Mouse (Mus musculus): Measurements from ENCODE around the gene Hmgb4. TPM values are rescaled to one million over a fixed set of nuclear protein-coding genes. Genes with fewer than 3 reads are reported as not detected.

The Hmgb4 gene
- not detected for total RNA-seq (2021)

DNA sequence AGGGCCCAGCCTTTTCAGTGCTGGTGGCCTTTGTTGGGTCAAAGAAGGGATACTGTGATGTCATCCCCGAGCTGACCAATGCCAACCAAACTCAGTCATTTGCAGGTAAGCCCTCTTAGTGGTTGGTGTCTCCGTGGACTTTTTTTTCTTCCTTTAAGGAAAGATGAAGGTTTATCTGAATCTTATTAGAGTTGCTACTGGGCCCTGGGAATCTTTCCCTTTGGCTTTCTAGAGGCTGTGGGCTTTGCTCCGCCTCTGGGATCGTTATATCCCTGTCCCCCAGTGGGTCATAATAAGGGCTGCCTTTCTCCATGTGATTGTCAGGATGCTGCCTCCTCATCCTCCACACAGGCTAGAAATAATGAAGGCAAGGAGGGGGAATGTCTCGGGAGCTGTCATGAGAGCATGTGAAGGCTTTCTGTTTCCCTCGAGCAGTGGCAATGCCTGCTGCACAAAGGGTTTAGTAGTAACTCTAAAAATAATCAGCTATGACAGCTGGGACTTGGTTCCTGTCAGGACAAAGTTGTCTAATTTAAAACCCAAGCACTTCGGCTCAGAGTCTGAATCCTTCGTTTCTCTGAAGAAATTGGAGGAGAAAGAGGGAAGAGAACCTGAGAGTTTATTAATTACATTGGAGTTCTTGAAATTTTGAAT, at the start of gene Hmgb4:
TSS of gene Hmgb4 (minus strand) at position 51 of the 654 bp plus-strand sequence.
- DNase-seq (ENCODE audit: low spot score), result no peak

DNA sequence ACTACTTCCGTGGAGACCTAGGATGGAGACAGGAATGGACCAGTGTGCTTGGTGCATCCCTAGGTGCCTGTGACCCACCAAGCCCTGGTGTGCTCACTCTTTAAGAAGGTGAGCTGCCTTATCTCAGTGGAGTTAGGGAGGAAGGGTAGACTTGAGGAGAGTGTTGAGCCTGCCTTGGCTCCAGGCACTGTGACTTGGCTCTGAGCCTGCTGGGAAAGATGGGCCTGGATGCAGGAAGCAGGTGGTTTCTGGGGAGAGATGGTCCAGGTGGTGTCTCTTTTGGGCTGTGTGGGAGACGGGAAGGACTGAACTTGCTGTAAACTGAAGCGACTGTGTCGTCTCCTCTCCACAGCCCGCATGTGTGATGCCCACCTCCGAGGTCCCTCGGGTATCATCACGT, 45.3 kb upstream of the Hmgb4 start:
- intact Hi-C loops (cut with DNase I), result no loop called here
- DNase-seq (ENCODE audit: low spot score), result no peak

More for the DNA sequence above, at the start of gene Hmgb4:
- intact Hi-C loops (cut with DNase I), result no loop called here

GRCm38 (mm10) chr4:128304049-128304448, 43.3 kb upstream of the Hmgb4 start:
- DNase-seq (ENCODE audit: low spot score), result no peak
- intact Hi-C loops (cut with DNase I), result no loop called here

DNA sequence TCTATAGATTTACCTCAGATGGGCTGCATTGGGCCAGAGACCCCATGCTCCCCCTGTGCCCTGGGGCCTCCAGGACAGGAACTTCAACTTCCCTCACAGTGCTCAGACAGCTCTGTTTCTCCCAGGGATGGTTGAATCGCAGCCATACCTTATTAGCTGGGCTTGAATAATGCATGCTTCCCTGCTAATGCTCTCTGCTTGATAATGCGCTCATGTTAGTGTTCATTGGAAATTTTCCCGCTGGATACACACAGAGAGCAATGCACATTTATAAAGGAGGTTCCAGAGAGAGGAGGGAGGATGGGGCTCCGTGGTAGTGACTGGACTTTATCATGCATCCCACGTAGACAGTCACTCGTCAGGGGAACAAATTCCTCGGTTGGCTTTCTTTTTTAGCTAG, 27.3 kb upstream of the Hmgb4 start:
- intact Hi-C loops (cut with DNase I), result no loop called here
- no peak for DNase-seq (ENCODE audit: low spot score)

DNA sequence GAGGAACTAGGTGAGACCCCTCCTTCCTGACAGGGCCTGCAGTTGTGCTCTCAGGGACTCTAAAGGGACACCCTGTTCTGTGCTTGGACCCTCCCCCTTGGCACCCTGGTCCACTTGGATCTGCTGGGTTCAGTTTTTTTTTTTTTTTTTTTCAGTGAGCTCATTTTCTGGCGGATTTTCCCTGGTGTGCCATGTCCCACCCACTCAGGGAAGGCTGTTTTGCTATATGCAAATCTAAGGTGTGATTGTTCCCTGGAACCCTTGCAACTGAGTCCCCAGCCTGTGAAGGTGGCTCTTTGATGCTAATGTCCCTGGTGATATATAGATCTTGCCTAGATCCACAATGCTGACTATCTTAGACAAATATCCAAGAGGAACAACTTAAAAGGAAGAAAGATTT, 24.3 kb upstream of the Hmgb4 start:
- intact Hi-C loops (cut with DNase I), result no loop called here
- no peak for DNase-seq (ENCODE audit: low spot score)

GRCm38 (mm10) chr4:128275586-128275985, 14.8 kb upstream of the Hmgb4 start:
- no peak for DNase-seq (ENCODE audit: low spot score)
- intact Hi-C loops (cut with DNase I), result no loop called here

- DNase-seq (ENCODE audit: low spot score), result no peak
- intact Hi-C loops (cut with DNase I), result no loop called here
Measured at GRCm38 (mm10) chr4:128275116-128275515, 14.4 kb upstream of the Hmgb4 start.

- intact Hi-C loops (cut with DNase I), result loop anchor here (1.0 kb wide), 1 partner anchor 24 kb away; no protein-coding TSS in a partner anchor
Measured at GRCm38 (mm10) chr4:128273146-128273545, 12.4 kb upstream of the Hmgb4 start.

GRCm38 (mm10) chr4:128272501-128272900, 11.7 kb upstream of the Hmgb4 start:
- DNase-seq (ENCODE audit: low spot score), result no peak
- intact Hi-C loops (cut with DNase I), result no loop called here

More at GRCm38 (mm10) chr4:128273146-128273545, 12.4 kb upstream of the Hmgb4 start:
- DNase-seq (ENCODE audit: low spot score), result no peak

GRCm38 (mm10) chr4:128270931-128271330, 10.2 kb upstream of the Hmgb4 start:
- no peak for DNase-seq (ENCODE audit: low spot score)
- intact Hi-C loops (cut with DNase I), result no loop called here

GRCm38 (mm10) chr4:128270177-128270576, 9.4 kb upstream of the Hmgb4 start:
- intact Hi-C loops (cut with DNase I), result no loop called here
- no peak for DNase-seq (ENCODE audit: low spot score)

DNA sequence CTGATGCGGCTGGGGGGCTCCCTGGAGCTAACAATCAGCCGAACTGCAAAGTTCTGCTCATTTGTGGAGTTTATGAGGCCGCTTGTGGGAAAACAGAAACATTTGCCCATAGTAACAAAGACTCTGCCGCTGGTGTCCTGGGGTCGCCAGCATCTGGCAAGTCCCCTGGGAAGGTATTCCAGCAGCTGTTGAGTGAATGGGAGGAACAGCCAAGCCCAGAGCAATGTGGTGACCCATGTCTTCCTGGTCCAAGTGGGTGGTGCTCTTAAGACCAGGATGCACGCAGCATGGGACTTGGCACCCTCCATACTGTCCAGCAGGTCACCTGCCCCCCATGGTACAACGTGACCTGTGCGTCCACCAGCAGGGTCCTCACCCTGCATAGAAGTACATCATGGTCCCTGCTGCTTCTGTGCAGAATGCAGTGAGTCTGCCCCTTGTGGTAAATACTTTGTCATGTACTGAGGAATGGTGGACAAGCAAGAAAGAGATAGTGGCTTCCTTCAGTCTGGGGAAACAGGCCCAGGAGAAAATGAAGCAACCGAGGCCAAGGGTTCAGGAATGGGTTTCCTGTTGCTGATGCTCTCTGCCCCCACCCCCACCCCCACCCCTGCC, 8.6 kb upstream of the Hmgb4 start:
- no peak for DNase-seq (ENCODE audit: low spot score)
- intact Hi-C loops (cut with DNase I), result no loop called here

DNA sequence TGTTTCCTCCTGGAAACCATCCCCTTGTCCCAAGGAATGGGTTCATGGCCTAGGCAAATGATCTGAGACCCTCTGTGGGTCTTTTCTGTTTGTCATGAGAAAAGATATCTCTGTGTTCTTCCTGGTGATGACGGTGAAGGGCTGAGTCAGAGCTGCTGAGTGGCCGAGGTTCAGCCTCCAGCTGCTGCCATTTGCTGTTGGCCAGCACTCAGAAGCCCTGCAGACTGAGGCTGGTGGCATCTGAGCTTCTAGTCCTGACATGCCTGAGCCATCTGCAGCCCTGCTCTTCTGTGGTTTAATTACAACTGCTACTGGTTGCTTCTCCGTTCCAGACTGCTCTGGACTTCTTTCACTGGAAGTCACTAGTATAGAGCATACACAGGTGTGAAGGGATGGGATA, 4.6 kb upstream of the Hmgb4 start:
- intact Hi-C loops (cut with DNase I), result no loop called here
- DNase-seq (ENCODE audit: low spot score), result no peak

DNA sequence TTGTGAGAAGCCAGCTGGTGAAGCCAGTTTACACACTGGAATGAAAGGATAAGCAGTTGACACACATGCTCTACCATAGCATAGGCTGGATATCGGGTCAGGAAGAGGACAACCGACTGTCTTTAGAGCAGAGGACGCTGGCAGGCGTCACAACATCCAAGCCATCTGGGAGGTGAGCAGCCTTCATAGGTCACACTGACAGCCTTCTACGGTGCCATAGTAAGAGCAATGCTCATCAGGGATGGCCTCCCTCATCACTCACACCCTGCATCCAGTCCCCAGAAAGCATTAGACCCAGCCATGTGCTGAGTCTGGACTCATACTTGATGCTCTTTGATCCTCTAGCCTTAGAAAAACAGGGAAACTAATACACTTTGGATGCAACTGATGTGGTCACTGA, 3.7 kb upstream of the Hmgb4 start:
- intact Hi-C loops (cut with DNase I), result no loop called here
- no peak for DNase-seq (ENCODE audit: low spot score)

DNA sequence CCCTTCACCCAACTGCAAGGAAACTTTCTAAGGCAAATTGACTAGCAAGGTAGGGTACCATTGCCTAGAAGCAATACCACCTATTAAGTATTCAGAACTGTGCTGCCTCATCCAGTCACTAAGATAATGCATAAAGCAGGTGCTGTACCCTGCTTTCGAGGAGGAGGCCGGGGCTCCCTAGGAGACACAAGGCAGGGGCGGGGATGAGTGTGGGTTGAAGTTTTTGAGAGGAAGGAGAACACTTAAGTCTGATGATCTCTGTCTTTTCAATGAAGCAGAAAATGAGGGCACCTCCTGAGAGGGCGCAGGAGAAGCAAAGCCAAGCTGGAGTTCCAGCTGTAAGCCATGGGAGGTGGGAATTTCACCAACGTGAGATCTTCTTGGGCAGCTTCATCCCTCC, 1.5 kb downstream of the Hmgb4 start:
- intact Hi-C loops (cut with DNase I), result no loop called here
- DNase-seq (ENCODE audit: low spot score), result no peak

DNA sequence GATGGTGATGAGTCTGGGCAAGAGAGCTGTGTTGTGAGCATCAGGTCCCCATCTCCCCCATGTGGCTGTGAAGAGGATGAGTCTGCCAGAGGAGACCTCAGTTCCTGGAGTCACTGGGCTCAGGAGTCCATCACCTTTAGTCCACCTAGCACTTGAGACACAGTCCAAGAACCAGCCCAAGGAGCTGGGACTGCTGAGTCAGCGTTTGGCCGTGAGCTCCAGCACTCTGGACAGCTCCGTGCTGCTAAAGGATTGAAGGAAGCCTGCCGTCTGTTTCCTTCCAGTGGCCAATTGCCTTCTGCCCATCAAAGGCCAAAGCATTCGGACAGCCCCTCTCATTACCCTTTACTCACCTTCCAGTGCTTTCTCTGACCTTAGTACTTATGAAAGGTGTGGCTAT, 12.1 kb downstream of the Hmgb4 start:
- intact Hi-C loops (cut with DNase I), result loop anchor here (1.0 kb wide), 1 partner anchor 25 kb away; no protein-coding TSS in a partner anchor
- DNase-seq (ENCODE audit: low spot score), result no peak

DNA sequence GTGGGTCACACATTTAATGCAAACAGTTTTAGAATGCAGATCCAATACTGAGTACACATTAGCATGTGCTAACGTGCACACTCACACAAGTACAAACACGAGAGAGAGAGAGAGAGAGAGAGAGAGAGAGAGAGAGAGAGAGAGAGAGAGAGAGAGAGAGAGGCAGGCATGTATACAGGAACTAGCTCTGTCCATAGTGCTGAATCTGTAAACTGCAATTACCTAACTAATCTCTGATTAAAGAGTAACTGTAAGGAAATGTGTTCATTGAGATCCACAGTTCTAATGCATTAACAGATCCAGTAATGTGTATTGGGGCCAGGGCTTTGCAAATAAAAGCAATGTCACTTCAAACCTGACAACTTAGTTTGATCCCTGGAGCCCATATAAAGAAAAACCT, 15.6 kb downstream of the Hmgb4 start:
- no peak for DNase-seq (ENCODE audit: low spot score)
- intact Hi-C loops (cut with DNase I), result no loop called here

DNA sequence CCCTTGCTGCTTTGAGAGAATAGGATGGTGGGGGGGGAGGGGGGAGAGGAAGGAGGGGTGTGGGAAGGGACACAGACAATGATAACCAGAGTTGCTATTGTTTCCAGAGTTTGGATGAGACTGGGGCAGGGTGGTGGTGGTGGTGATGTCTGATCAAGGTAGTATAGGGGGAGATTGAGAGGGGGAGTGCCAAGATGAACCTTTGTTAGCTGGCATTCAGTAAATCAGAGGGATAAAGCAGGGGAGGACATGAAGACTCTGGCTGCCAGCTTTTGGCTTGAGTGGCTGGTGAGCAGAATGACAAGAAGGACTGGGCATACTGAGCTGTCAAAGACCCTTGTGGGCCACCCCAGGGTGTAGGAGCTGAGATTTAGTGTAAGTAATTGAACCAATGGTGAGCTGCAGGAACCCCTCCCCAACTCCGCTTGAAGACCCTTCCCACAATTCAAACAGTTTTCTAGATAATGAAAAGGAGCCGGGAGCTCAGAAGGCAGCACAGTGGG, 18.9 kb downstream of the Hmgb4 start:
- intact Hi-C loops (cut with DNase I), result no loop called here
- no peak for DNase-seq (ENCODE audit: low spot score)

DNA sequence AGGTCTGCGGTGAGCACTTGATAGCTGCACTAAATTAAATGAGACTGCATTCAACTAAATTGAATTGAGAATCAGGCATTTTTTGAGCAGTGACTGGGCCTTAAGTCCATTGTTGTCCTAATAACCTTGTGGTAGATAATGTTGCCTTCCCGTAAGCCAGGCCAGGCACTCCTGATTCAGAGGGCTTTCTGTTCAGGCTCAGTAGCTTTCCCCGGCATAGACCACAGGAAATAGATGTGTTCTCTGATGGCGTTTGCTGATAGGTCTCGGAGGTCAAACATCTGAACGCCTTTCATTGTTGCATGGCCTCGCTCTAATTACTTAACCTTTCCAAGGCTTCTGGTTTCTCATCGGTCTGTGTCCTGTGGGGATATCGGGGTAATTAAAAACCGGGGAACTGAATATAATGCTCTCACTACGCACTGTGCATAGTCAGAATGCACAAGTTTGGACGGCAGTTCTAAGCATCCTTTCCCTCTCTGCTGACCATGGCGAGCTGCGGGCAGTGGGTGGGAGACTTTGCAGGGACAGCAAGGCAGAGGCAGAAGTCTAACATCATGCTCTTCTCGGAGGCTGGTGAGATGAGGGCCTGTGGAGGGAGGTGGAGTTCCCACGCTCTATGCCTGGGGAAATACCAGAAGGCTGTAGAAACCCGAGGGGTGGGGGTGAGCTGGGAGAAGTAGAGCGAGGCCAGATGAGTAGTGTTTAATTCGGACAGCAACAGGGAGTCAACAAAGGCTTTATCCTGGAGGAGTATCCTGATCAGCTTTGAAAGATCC, 19.5 kb downstream of the Hmgb4 start:
- DNase-seq (ENCODE audit: low spot score), result no peak
- intact Hi-C loops (cut with DNase I), result no loop called here

DNA sequence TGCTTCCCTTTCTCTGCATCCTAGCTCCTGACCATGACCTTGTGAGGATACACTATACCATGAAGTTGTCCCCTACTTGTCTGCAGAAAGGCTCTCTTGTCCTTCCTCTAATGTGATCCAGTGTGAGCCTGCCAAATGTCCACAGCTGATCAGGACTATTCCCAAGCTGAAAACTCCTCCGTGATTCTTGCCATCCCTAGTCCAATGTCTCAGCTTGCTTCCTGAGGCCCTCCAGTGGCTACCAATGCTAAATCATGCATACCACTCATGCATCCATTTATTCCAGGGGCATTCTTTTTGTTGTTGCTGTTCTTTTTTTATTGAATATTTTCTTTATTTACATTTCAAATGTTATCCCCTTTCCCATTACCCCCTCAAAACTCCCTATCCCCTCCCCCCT, 21.6 kb downstream of the Hmgb4 start:
- no peak for DNase-seq (ENCODE audit: low spot score)
- intact Hi-C loops (cut with DNase I), result no loop called here

DNA sequence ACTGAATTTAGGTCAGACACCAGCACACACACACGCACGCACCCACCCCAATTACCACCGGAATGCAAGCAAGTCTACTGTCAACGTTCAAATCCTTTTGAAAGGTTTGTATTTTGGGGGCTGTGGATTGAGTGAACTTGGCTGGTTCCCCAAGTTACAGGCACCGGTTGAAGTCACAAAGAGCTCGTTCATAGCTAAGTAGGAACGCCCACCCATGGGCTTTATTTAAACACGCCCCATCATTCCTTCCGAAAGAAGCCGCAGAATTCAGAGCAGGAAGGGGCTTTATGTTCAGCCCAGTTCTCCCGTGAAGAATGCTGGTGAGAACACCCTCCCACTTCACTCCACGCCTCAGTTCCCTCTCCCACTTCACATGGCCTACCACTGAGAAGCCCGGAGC, 27.3 kb downstream of the Hmgb4 start:
- DNase-seq (ENCODE audit: low spot score), result no peak
- intact Hi-C loops (cut with DNase I), result no loop called here

Measured in heart, postnatal 25 days (tissue).